Mouse (Mus musculus) neural tube, embryonic 11.5 days (tissue): ENCODE measurements at regions not wholly inside any gene's neighbourhood (a gene's known extent, or its start where the extent isn't known, plus 50 kb on each side); places are given as distances from the start of the nearest gene placed in this dataset.

Experiments
- ATAC-seq: fragments of 200-750 bp; cut with Nextera tagmentation; 2 replicates; pipeline ENCODE4 v1.8.0; 2017; ENCODE audit warnings: moderate number of reproducible peaks, mild to moderate bottlenecking, moderate TSS enrichment, moderate library complexity; ENCODE audit not compliant: insufficient read depth, low FRiP score, low TSS enrichment
- DNase-seq: peaks from one replicate; pipeline ENCODE4 v3.0.0-alpha.2; 2015; ENCODE audit warnings: low spot score
- H3K27ac ChIP-seq: fragments of 300-500 bp; sonication (generic); 2 replicates; pipeline ENCODE4 v1.5.1; 2014; ENCODE audit warnings: low read depth, mild to moderate bottlenecking, low read length
- H3K27me3 ChIP-seq: fragments of 300-500 bp; sonication (generic); 2 replicates; pipeline ENCODE4 v1.6.1; 2014; ENCODE audit warnings: mild to moderate bottlenecking, low read length, mixed read lengths; ENCODE audit not compliant: control insufficient read depth, insufficient read depth
- H3K36me3 ChIP-seq: fragments of 300-500 bp; sonication (generic); 2 replicates; pipeline ENCODE4 v1.6.1; 2014; ENCODE audit warnings: mild to moderate bottlenecking, low read length, moderate library complexity, mixed read lengths; ENCODE audit not compliant: control insufficient read depth, insufficient read depth
- H3K4me1 ChIP-seq: fragments of 300-500 bp; sonication (generic); 2 replicates; pipeline ENCODE4 v1.6.1; 2014; ENCODE audit warnings: low read length, mixed read lengths; ENCODE audit not compliant: control insufficient read depth, insufficient read depth
- H3K4me2 ChIP-seq: fragments of 300-500 bp; sonication (generic); 2 replicates; pipeline ENCODE4 v1.6.1; 2014; ENCODE audit warnings: low read depth, mild to moderate bottlenecking, moderate library complexity
- H3K4me3 ChIP-seq: fragments of 300-500 bp; sonication (generic); 2 replicates; pipeline ENCODE4 v1.5.1; 2014; ENCODE audit warnings: low read depth, low read length
- H3K9ac ChIP-seq: fragments of 300-500 bp; sonication (generic); 2 replicates; pipeline ENCODE4 v1.6.1; 2014; ENCODE audit warnings: mild to moderate bottlenecking, low read length
- H3K9me3 ChIP-seq: fragments of 300-500 bp; sonication (generic); 2 replicates; pipeline ENCODE4 v1.6.1; 2016; ENCODE audit warnings: low read length; ENCODE audit not compliant: control insufficient read depth
- WGBS: fragments of 180-500 bp; shearing (Covaris S2); extraction: QIAGEN DNeasy Blood & Tissue Kit; methylation state at CpG from one replicate; pipeline ENCODE4 v1.1.7; 2014; 5-methylcytosine and 5-hydroxymethylcytosine counted together

DNA sequence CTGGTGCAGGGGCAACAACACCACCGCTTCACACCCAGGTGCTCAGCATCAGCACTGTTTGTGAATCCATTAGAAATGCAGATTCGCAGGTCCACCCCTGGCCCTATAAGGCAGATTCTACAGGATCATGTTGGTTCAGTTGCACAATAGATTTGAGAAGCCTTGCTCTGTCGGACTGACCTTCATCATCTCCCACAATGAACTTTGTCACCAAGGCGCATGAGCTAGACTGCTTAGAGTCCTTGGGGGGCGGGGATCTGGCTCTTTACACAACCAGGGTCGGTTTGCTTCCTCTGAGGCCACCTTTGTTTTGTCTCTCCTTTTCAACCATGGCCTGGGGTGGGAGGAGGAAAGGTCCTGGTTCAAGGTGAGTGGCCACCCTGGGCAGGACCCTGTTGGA lies 209.7 kb downstream of the Igsf11 start:
- Histone ChIP-seq H3K27me3 (no peaks in the 10 kb centered on the region), H3K9ac (no peak overlapping the region), H3K9me3 (no peaks in the 10 kb centered on the region), H3K36me3 (no peaks in the 10 kb centered on the region), H3K4me3 (no peak overlapping the region), H3K4me1 (no peaks in the 10 kb centered on the region), H3K4me2 (no peak overlapping the region), H3K27ac (no peak overlapping the region)
- 47% methylated on average over 6 of the region's 6 CpGs for WGBS
- ATAC-seq (no peak), DNase-seq (no peak)

DNA sequence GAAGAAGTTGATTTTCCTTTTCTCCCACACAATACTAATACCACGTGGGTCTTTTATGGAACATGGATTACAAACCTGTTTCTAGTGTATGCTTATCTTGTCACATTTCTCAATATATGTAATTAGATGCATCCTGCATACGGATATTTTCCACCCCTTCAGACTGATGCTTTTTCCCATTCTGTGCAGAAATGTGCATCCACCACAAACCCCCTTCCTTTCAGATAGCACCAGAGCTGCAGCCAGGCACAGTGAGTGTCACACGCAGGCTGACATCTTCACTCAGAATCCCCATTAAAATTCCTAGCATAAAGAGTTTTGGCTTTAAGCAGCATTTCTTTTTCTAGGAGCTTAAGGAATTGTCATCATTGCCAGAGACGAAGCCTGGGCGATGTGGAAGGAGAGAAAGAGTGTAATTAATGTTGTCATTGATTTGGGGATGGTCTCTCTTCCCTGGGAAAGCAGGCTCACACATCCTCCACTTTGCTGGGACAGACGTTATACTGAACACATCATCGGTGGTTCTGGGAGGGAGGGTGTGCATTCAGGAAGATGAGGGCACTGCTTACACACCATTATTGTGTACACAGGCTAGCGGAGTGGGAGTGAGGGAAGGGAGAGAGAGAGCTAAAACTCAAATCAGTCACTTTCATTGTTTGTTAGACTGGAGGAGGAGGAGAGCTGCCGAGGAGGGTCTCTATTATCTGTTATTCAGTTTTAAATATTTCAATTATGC lies 211.1 kb downstream of the Igsf11 start:
- Histone ChIP-seq H3K9ac (no peak overlapping the region), H3K36me3 (no peaks in the 10 kb centered on the region), H3K27ac (no peak overlapping the region), H3K9me3 (no peaks in the 10 kb centered on the region), H3K27me3 (no peaks in the 10 kb centered on the region), H3K4me1 (no peaks in the 10 kb centered on the region), H3K4me3 (no peak overlapping the region), H3K4me2 (no peak overlapping the region)
- ATAC-seq (no peak), DNase-seq (no peak)
- 74% methylated on average over 9 of the region's 9 CpGs for WGBS

GRCm38 (mm10) chr16:39109383-39110033 lies 217.0 kb downstream of the Igsf11 start:
- no peaks in the 10 kb centered on the region for H3K9me3 ChIP-seq
- no peaks in the 10 kb centered on the region for H3K27me3 ChIP-seq
- H3K4me2 ChIP-seq: peak overlapping the region; percentile 38
- DNase-seq (no peak), ATAC-seq (no peak)
- H3K4me1 ChIP-seq: no peaks in the 10 kb centered on the region
- H3K9ac ChIP-seq: no peak overlapping the region
- 36% methylated on average over 15 of the region's 15 CpGs for WGBS
- no peak overlapping the region for H3K4me3 ChIP-seq
- H3K27ac ChIP-seq: no peak overlapping the region
- H3K36me3 ChIP-seq: no peaks in the 10 kb centered on the region

DNA sequence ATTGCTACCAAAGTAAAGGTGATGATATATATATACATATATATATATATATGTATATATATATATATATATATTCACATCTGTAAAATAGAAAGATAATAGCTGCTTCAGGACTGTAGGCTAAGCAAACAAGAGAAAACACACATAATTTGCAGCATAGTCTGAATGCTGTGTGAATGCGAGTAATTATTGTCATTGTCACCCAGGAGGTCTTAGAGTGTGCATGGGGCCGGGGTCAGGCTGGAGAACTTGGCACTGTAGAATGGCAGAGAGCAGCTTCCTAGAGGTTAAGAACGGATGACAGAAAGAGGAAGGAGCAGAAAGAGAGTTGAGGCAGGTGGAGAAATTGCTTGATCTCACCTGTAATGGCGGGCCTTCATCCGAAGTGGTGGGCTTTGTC lies 217.6 kb downstream of the Igsf11 start:
- no peak overlapping the region for H3K4me2 ChIP-seq
- WGBS: 89% methylated on average over 5 of the region's 5 CpGs

DNA sequence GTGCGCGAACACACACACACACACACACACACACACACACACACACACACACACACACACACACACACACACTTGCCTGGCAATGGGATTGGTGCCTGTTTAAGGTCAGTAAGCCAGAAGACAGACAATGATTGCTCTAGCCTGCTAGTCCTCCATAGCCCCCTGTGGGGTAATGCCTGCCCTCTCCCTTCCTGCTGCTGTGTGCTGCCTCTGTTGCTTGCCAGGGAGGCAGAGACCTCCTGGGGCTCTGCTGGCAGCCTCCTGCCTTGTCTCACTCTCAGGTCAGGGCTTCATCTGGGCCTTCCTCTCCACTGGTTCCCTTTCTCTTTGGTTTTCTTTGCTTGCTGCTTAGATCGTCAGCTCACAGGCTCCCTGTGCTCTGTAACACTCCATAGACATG lies 225.6 kb downstream of the Igsf11 start:
- Histone ChIP-seq H3K27ac (no peak overlapping the region), H3K4me2 (no peak overlapping the region), H3K36me3 (no peaks in the 10 kb centered on the region), H3K9me3 (no peaks in the 10 kb centered on the region), H3K9ac (no peak overlapping the region), H3K4me1 (no peaks in the 10 kb centered on the region), H3K4me3 (no peak overlapping the region), H3K27me3 (no peaks in the 10 kb centered on the region)
- WGBS: 86% methylated on average over 3 of the region's 3 CpGs
- no peak for ATAC-seq
- DNase-seq: no peak

More for the DNA sequence above, 217.6 kb downstream of the Igsf11 start:
- Histone ChIP-seq H3K36me3 (no peaks in the 10 kb centered on the region), H3K4me1 (no peaks in the 10 kb centered on the region), H3K9me3 (no peaks in the 10 kb centered on the region), H3K27ac (no peak overlapping the region), H3K27me3 (no peaks in the 10 kb centered on the region), H3K9ac (no peak overlapping the region), H3K4me3 (no peak overlapping the region)
- ATAC-seq (no peak; the same call in 1 of the 2 replicates), DNase-seq (no peak)

GRCm38 (mm10) chr16:39119811-39120210 lies 227.3 kb downstream of the Igsf11 start:
- no peaks in the 10 kb centered on the region for H3K36me3 ChIP-seq
- H3K9ac ChIP-seq: no peak overlapping the region
- no peak for ATAC-seq
- 47% methylated on average over 4 of the region's 4 CpGs for WGBS
- H3K4me1 ChIP-seq: no peaks in the 10 kb centered on the region
- H3K27ac ChIP-seq: no peak overlapping the region
- H3K27me3 ChIP-seq: no peaks in the 10 kb centered on the region
- no peak overlapping the region for H3K4me2 ChIP-seq
- DNase-seq: no peak
- H3K4me3 ChIP-seq: no peak overlapping the region
- no peaks in the 10 kb centered on the region for H3K9me3 ChIP-seq

DNA sequence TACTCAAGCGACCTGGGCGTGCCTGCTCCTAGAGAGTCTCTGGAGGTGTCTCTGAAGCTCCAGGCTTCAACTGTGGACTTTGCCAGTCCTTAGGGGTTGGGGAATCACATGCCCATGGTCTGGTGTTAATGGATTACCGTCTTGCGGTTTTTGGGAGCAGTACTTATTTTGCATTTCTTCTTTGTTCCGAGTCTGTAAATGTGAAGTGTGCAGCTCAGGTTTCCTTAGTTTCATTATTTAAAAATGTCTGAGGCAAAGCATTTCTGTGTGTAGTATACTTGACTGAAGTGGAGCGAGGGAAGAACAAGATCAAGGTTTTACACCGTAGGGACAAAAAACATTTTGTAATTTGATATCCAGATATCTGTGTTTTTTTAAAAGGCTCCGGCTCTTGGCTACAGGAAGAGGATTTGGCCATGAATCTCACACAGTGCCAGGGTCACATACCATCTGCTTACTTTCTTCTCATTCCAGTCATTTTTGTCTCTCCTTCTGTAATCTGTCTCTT lies 231.0 kb downstream of the Igsf11 start:
- Histone ChIP-seq H3K4me2 (no peak overlapping the region), H3K27me3 (no peaks in the 10 kb centered on the region), H3K27ac (no peak overlapping the region), H3K9me3 (no peaks in the 10 kb centered on the region), H3K9ac (no peak overlapping the region), H3K36me3 (no peaks in the 10 kb centered on the region), H3K4me3 (no peak overlapping the region), H3K4me1 (no peaks in the 10 kb centered on the region)
- no peak for ATAC-seq
- DNase-seq: no peak
- 74% methylated on average over 8 of the region's 8 CpGs for WGBS

GRCm38 (mm10) chr16:39132459-39132858 lies 240.0 kb downstream of the Igsf11 start:
- H3K9me3 ChIP-seq: no peaks in the 10 kb centered on the region
- DNase-seq (no peak), ATAC-seq (no peak)
- no peak overlapping the region for H3K4me3 ChIP-seq
- no peak overlapping the region for H3K4me2 ChIP-seq
- H3K4me1 ChIP-seq: no peaks in the 10 kb centered on the region
- H3K27me3 ChIP-seq: no peaks in the 10 kb centered on the region
- H3K9ac ChIP-seq: no peak overlapping the region
- no peaks in the 10 kb centered on the region for H3K36me3 ChIP-seq
- no peak overlapping the region for H3K27ac ChIP-seq
- 77% methylated on average over 2 of the region's 2 CpGs for WGBS

DNA sequence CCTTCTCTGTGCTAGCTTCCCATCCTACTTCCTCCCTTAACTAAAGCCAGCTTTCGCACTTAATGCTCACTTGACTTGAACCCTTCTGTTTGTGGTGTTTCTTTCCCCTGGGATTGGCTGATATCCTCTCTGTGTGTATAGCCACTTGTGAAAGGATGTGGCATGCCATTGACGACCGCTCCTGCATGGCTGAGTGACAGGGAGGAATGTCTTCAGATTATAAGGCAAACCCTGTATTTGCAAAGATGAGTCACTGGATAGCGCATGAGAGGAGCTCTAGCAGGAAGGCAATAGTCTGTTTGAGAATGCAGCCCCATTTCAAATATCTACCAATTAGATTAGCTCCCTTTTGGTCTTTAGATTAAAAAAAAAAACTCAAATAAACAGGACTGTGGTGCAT lies 243.3 kb downstream of the Igsf11 start:
- Histone ChIP-seq H3K4me2 (no peak overlapping the region), H3K36me3 (no peaks in the 10 kb centered on the region), H3K9me3 (no peaks in the 10 kb centered on the region), H3K27me3 (no peaks in the 10 kb centered on the region), H3K9ac (no peak overlapping the region), H3K4me1 (no peaks in the 10 kb centered on the region), H3K4me3 (no peak overlapping the region), H3K27ac (no peak overlapping the region)
- WGBS: 73% methylated on average over 4 of the region's 4 CpGs
- DNase-seq (no peak), ATAC-seq (no peak)
